1 mouse cellular context compared by ENCODE assay signal in the genomic region with DNA sequence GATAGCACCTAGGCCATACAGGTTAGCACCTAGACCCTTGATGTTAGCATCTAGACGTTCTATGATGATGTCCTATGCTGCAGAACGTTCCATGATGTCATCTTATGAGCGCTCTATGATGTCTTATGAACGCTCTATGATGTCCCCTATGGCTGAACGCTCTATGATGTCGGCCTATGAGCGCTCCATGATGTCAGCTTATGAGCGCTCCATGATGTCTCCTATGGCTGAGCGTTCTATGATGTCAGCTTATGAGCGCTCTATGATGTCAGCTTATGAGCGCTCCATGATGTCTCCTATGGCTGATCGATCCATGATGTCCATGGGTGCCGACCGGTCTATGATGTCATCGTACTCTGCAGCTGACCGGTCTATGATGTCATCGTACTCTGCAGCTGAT.
TF ChIP-seq lines count a peak whose summit lies in the region.

No protein-coding gene starts in this region.

TF ChIP-seq in CH12.LX, 34 proteins besides CTCF, POLR2A, EP300 and RAD21:
- TF ChIP-seq USF2 (conservative IDR thresholded peaks at IDR 0.05; ENCODE audit: low read depth, low read length) (no peak), CHD2 (IDR thresholded peaks at IDR 0.05; ENCODE audit: low read length) (no peak), JUN (IDR thresholded peaks at IDR 0.05; ENCODE audit: insufficient read depth, low read depth, low read length) (no peak), ZC3H11A (IDR thresholded peaks at IDR 0.05; ENCODE audit: low read depth, low read length) (no peak), SMC3 (IDR thresholded peaks at IDR 0.05; ENCODE audit: low read depth, low read length) (no peak), BHLHE40 (IDR thresholded peaks at IDR 0.05; ENCODE audit: low read depth, low read length) (no peak), TCF12 (IDR thresholded peaks at IDR 0.05; ENCODE audit: low read depth, low read length) (no peak), POLR2AphosphoS2 (IDR thresholded peaks at IDR 0.05; ENCODE audit: low read depth, low read length) (no peak), TBP (conservative IDR thresholded peaks at IDR 0.05; ENCODE audit: low read depth, low read length) (no peak), ELF1 (IDR thresholded peaks at IDR 0.05; ENCODE audit: low read depth, low read length) (no peak), RCOR1 (conservative IDR thresholded peaks at IDR 0.05; ENCODE audit: low read depth, low read length) (no peak), ZKSCAN1 (IDR thresholded peaks at IDR 0.05; ENCODE audit: borderline replicate concordance, low read depth, low read length) (no peak), JUND (conservative IDR thresholded peaks at IDR 0.05; ENCODE audit: low read depth, low read length) (no peak), ETS1 (conservative IDR thresholded peaks at IDR 0.05; ENCODE audit: low read depth, low read length) (no peak), CHD1 (IDR thresholded peaks at IDR 0.05; ENCODE audit: low read depth, low read length) (no peak), MEF2A (IDR thresholded peaks at IDR 0.05; ENCODE audit: borderline replicate concordance, low read depth, low read length) (no peak), NRF1 (IDR thresholded peaks at IDR 0.05; ENCODE audit: low read depth, low read length) (no peak), PAX5 (IDR thresholded peaks at IDR 0.05; ENCODE audit: low read length) (no peak), MAZ (IDR thresholded peaks at IDR 0.05; ENCODE audit: low read depth, low read length) (no peak)
